Mouse (Mus musculus): Measurements from ENCODE around the gene Rpl12. TPM values are rescaled to one million over a fixed set of nuclear protein-coding genes. Genes with fewer than 3 reads are reported as not detected.
"Not testable (repeated sequence)": the region's sequence is repeated elsewhere in the genome, so short reads cannot be mapped to it uniquely, and the experiment has no call there.

The Rpl12 gene
- polyA plus RNA-seq, 2 experiments: 162 to 646 TPM

DNA sequence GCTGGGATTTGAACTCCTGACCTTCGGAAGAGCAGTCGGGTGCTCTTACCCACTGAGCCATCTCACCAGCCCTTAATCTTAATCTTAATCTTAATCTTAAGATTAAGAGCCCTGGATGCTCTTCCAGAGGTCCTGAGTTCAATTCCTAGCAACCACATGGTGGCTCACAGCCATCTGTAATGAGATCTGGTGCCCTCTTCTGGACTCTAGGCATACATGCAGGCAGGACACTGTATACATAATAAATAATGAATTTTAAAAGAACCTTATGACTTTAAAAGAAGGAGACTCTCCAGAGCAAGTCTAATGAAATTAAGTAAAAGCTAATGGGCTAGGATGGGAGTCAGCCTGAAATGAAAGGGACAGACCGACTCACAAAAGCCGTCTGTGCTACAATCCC is 47.7 kb downstream of the Rpl12 start:
- TF ChIP-seq CTCF (IDR thresholded peaks at IDR 0.05; ENCODE audit: low read depth): peak; percentile 43; the same call in 1 of the 2 replicates
- not testable (repeated sequence) for DNase-seq (ENCODE audit: low read depth in 3 of 3, low spot score in 3 of 3); H3K36me3 ChIP-seq (replicated peaks; ENCODE audit: control insufficient read depth, insufficient read depth, low read depth); H3K27ac ChIP-seq; ATAC-seq (ENCODE audit: insufficient read depth); H3K9me3 ChIP-seq (ENCODE audit: control insufficient read depth, low read length); H3K27me3 ChIP-seq (ENCODE audit: control insufficient read depth, insufficient read depth, low read length); H3K9ac ChIP-seq (replicated peaks); H3K4me3 ChIP-seq (ENCODE audit: insufficient read depth in 1 of 2, low read depth in 2 of 2, low read length in 2 of 2); H3K4me2 ChIP-seq (ENCODE audit: low read depth); H3K4me1 ChIP-seq (replicated peaks; ENCODE audit: control insufficient read depth in 2 of 2, insufficient read depth in 2 of 2, low read length in 1 of 2)
- 86% methylated on average over 4 of the region's 4 CpGs for WGBS (ENCODE audit: insufficient replicate concordance)

DNA sequence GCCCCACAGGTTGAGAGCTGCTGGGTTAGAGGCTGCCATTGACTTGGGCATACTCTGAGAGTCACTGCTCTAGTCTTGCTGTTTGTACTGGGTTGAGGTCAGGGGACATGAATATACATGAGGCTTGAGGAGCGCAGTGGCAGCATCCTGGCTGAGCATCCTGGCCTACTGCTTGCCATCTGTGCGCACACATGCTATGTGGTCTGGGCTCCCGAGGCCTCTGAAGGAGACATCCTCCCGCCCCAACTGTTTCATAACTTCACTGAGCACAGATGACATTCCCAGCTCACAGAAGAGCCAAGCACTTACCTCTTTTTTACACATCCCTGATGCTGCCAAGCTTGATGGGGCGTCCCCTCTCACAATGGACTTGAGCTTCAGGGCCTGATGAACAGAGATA is 53.5 kb downstream of the Rpl12 start:
- no peak for ATAC-seq (ENCODE audit: insufficient read depth)
- TF ChIP-seq EP300 (IDR thresholded peaks at IDR 0.05; ENCODE audit: low read depth) (no peak), CTCF (IDR thresholded peaks at IDR 0.05; ENCODE audit: low read depth) (no peak)
- 56% methylated on average over 5 of the region's 5 CpGs for WGBS (ENCODE audit: insufficient replicate concordance)
- H3K4me2 ChIP-seq (ENCODE audit: low read depth): no peak overlapping the region
- H3K4me1 ChIP-seq (replicated peaks; ENCODE audit: control insufficient read depth in 2 of 2, insufficient read depth in 2 of 2, low read length in 1 of 2): no peaks in the 10 kb centered on the region
- no peak overlapping the region for H3K27ac ChIP-seq
- H3K27me3 ChIP-seq (ENCODE audit: control insufficient read depth, insufficient read depth, low read length): no peaks in the 10 kb centered on the region
- H3K4me3 ChIP-seq (ENCODE audit: insufficient read depth in 1 of 2, low read depth in 2 of 2, low read length in 2 of 2): no peak overlapping the region
- H3K36me3 ChIP-seq (replicated peaks; ENCODE audit: control insufficient read depth, insufficient read depth, low read depth): no peaks in the 10 kb centered on the region
- no peak for DNase-seq (ENCODE audit: low read depth in 3 of 3, low spot score in 3 of 3)
- H3K9ac ChIP-seq (replicated peaks): no peak overlapping the region
- H3K9me3 ChIP-seq (ENCODE audit: control insufficient read depth, low read length): no peaks in the 10 kb centered on the region

Other genes with a start within 250 kb of the Rpl12 start
- gene Cdk9, start 248.5 kb upstream of the Rpl12 start, polyA plus RNA-seq (2012; rRNA removed): 53.9 and 60.7 TPM in 2 replicates
- 36.5 and 42.0 TPM in 2 replicates for gene Cdk9, start 248.5 kb upstream of the Rpl12 start, polyA plus RNA-seq (2014; fragmentation: Nextera tagmentation; extraction: Ambion mirVana)
- gene Sh2d3c, start 240.5 kb upstream of the Rpl12 start, polyA plus RNA-seq (2012; rRNA removed): 4.7 and 5.8 TPM in 2 replicates
- gene Sh2d3c, start 240.5 kb upstream of the Rpl12 start, polyA plus RNA-seq (2014; fragmentation: Nextera tagmentation; extraction: Ambion mirVana): 3.5 and 5.1 TPM in 2 replicates
- 0.07 TPM in 1 of 2 replicates, not detected in the other for gene 6330409D20Rik, start 220.5 kb upstream of the Rpl12 start, polyA plus RNA-seq (2012; rRNA removed)
- gene 6330409D20Rik, start 220.5 kb upstream of the Rpl12 start, polyA plus RNA-seq (2014; fragmentation: Nextera tagmentation; extraction: Ambion mirVana): not detected in 2 replicates
- gene Tor2a, start 204.3 kb upstream of the Rpl12 start, polyA plus RNA-seq (2012; rRNA removed): 21.2 and 30.7 TPM in 2 replicates
- 25.2 and 28.1 TPM in 2 replicates for gene Tor2a, start 204.3 kb upstream of the Rpl12 start, polyA plus RNA-seq (2014; fragmentation: Nextera tagmentation; extraction: Ambion mirVana)
- 0.18 and 0.22 TPM in 2 replicates for gene Ttc16, start 185.9 kb upstream of the Rpl12 start, polyA plus RNA-seq (2012; rRNA removed)
- gene Ttc16, start 185.9 kb upstream of the Rpl12 start, polyA plus RNA-seq (2014; fragmentation: Nextera tagmentation; extraction: Ambion mirVana): 0.09 and 0.10 TPM in 2 replicates
- 1.3 and 1.7 TPM in 2 replicates for gene Ptrh1, start 185.8 kb upstream of the Rpl12 start, polyA plus RNA-seq (2012; rRNA removed)
- gene Ptrh1, start 185.8 kb upstream of the Rpl12 start, polyA plus RNA-seq (2014; fragmentation: Nextera tagmentation; extraction: Ambion mirVana): 1.9 and 2.2 TPM in 2 replicates
- gene Cfap157, start 177.1 kb upstream of the Rpl12 start, polyA plus RNA-seq (2012; rRNA removed): not detected in 2 replicates
- gene Cfap157, start 177.1 kb upstream of the Rpl12 start, polyA plus RNA-seq (2014; fragmentation: Nextera tagmentation; extraction: Ambion mirVana): not detected in 2 replicates
- gene Stxbp1, start 114.3 kb upstream of the Rpl12 start, polyA plus RNA-seq (2012; rRNA removed): 1.4 and 2.1 TPM in 2 replicates
- 2.3 and 2.6 TPM in 2 replicates for gene Stxbp1, start 114.3 kb upstream of the Rpl12 start, polyA plus RNA-seq (2014; fragmentation: Nextera tagmentation; extraction: Ambion mirVana)
- gene Fam129b, start 85.4 kb upstream of the Rpl12 start, polyA plus RNA-seq (2012; rRNA removed): 5.7 and 5.9 TPM in 2 replicates
- 2.7 and 2.9 TPM in 2 replicates for gene Fam129b, start 85.4 kb upstream of the Rpl12 start, polyA plus RNA-seq (2014; fragmentation: Nextera tagmentation; extraction: Ambion mirVana)
- gene Lrsam1, start 55 bp downstream of the Rpl12 start, polyA plus RNA-seq (2012; rRNA removed): 1.9 and 2.5 TPM in 2 replicates
- 1.1 and 1.8 TPM in 2 replicates for gene Lrsam1, start 55 bp downstream of the Rpl12 start, polyA plus RNA-seq (2014; fragmentation: Nextera tagmentation; extraction: Ambion mirVana)
- gene Slc2a8, start 20.5 kb downstream of the Rpl12 start, polyA plus RNA-seq (2012; rRNA removed): 5.1 and 7.2 TPM in 2 replicates
- gene Slc2a8, start 20.5 kb downstream of the Rpl12 start, polyA plus RNA-seq (2014; fragmentation: Nextera tagmentation; extraction: Ambion mirVana): 4.9 and 6.8 TPM in 2 replicates
- gene Garnl3, start 170.1 kb downstream of the Rpl12 start, polyA plus RNA-seq (2012; rRNA removed): 0.34 and 0.56 TPM in 2 replicates
- 0.53 and 1.3 TPM in 2 replicates for gene Garnl3, start 170.1 kb downstream of the Rpl12 start, polyA plus RNA-seq (2014; fragmentation: Nextera tagmentation; extraction: Ambion mirVana)

All from liver, embryonic 14.5 days (tissue).